Mouse (Mus musculus): Measurements from ENCODE around the gene Dgki. TPM values are rescaled to one million over a fixed set of nuclear protein-coding genes. Genes with fewer than 3 reads are reported as not detected.
A peak's percentile ranks its signal among the peaks of the same experiment; 100 is the strongest.

Dgki gene
- total RNA-seq, 2 experiments from 2014 or later: 71.2 to 81.8 TPM

GRCm38 (mm10) chr6:36830371-36830925 lies 469.5 kb downstream of the Dgki start:
- DNase-seq (ENCODE audit: extremely low spot score in 1 of 2, low spot score in 1 of 2): no peak

GRCm38 (mm10) chr6:36819784-36820050 lies 480.3 kb downstream of the Dgki start:
- no peak for DNase-seq (ENCODE audit: extremely low spot score in 1 of 2, low spot score in 1 of 2)

- peak; percentile 34 to 70 for DNase-seq (ENCODE audit: extremely low spot score in 1 of 2, low spot score in 1 of 2)
Measured at GRCm38 (mm10) chr6:36819019-36819783, 480.8 kb downstream of the Dgki start.

- no peak for DNase-seq (ENCODE audit: extremely low spot score in 1 of 2, low spot score in 1 of 2)
Measured at GRCm38 (mm10) chr6:36818281-36819018, 481.5 kb downstream of the Dgki start.

- DNase-seq (ENCODE audit: extremely low spot score in 1 of 2, low spot score in 1 of 2): no peak
Measured at GRCm38 (mm10) chr6:36816666-36817065, 483.3 kb downstream of the Dgki start.

- no peak for DNase-seq (ENCODE audit: extremely low spot score in 1 of 2, low spot score in 1 of 2)
Measured at GRCm38 (mm10) chr6:36815992-36816391, 484.0 kb downstream of the Dgki start.

- no peak for DNase-seq (ENCODE audit: extremely low spot score in 1 of 2, low spot score in 1 of 2)
Measured at GRCm38 (mm10) chr6:36812666-36813515, 487.1 kb downstream of the Dgki start.

GRCm38 (mm10) chr6:36810448-36810847 lies 489.5 kb downstream of the Dgki start:
- DNase-seq (ENCODE audit: extremely low spot score in 1 of 2, low spot score in 1 of 2): no peak

- DNase-seq (ENCODE audit: extremely low spot score in 1 of 2, low spot score in 1 of 2): peak; percentile 38 to 57
Measured at GRCm38 (mm10) chr6:36809747-36810285, 490.2 kb downstream of the Dgki start, which contains the start of gene Ptn. Gene Ptn, minus strand, starts transcription at chr6:36810220.

- peak in 1 of 2 experiments; percentile 36 for DNase-seq (ENCODE audit: extremely low spot score in 1 of 2, low spot score in 1 of 2)
Measured at GRCm38 (mm10) chr6:36809311-36809726, 490.7 kb downstream of the Dgki start.

GRCm38 (mm10) chr6:36808306-36809058 lies 491.5 kb downstream of the Dgki start:
- DNase-seq (ENCODE audit: extremely low spot score in 1 of 2, low spot score in 1 of 2): no peak

GRCm38 (mm10) chr6:36806906-36807305 lies 493.1 kb downstream of the Dgki start:
- no peak for DNase-seq (ENCODE audit: extremely low spot score in 1 of 2, low spot score in 1 of 2)

- DNase-seq (ENCODE audit: extremely low spot score in 1 of 2, low spot score in 1 of 2): no peak
Measured at GRCm38 (mm10) chr6:36800309-36800946, 499.6 kb downstream of the Dgki start.

- no peak for DNase-seq (ENCODE audit: extremely low spot score in 1 of 2, low spot score in 1 of 2)
Measured at GRCm38 (mm10) chr6:36797066-36797655, 502.8 kb downstream of the Dgki start.

Other genes with a start within 250 kb of the Dgki start
- 10 to 100 TPM in 1 of 2 experiments, 1 to 10 TPM in 1; 8.8 to 10.3 TPM for gene Creb3l2, start 142.0 kb upstream of the Dgki start, total RNA-seq (2021)
- gene Akr1d1, start 230.0 kb upstream of the Dgki start, total RNA-seq (2021): not detected